ENCODE assay signal across 12 mouse cellular contexts in the genomic region with DNA sequence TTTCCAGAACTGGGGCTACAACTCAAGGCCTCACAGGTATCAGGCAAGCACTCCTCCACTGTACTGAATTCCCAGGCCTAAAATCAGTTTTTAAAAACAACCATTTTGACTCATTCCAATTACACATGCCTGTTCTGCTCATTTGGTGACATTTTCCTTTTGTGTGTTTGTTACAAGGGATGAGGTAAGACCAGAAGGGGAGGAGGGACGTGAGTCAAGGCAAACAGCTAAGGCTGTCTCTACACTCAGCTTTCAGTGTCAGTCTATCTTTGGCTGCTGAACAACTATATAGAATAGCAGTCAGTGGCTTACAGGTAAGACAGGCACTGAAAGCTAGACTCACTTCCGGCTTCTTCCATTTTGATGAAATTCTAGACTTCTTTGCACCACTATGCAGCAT.
"Had no signal": no experiment of that assay in that cellular context is flagged by ENCODE, and none has a peak within 500 bp of the region (broad histone marks: within the 10 kb centered on the region; RNA-seq: fewer than 3 reads in every experiment).

No protein-coding gene starts in this region.

- DNase-seq: gastrocnemius, adult 2 months; gastrocnemius, postnatal 10 days; gastrocnemius, postnatal 25 days; heart, adult 18-20 months; heart, postnatal 10 days; heart, postnatal 4 days; kidney, adult 18-20 months; kidney, adult 8-10 months; kidney, postnatal 10 days; kidney, postnatal 25 days; kidney, postnatal 4 days; left cerebral cortex, postnatal 4 days had no signal
